Mouse (Mus musculus) liver, embryonic 14.5 days (tissue): Measurements from ENCODE around the gene Adgrb3.
"Not testable (repeated sequence)": the region's sequence is repeated elsewhere in the genome, so short reads cannot be mapped to it uniquely, and the experiment has no call there.

Experiments
- CTCF ChIP-seq: IDR thresholded peaks from 2 replicates; pipeline ENCODE4 v1.5.1; 2016; ENCODE audit warnings: antibody characterized with exemption, low read depth, control low read depth
- EP300 ChIP-seq: IDR thresholded peaks from 2 replicates; pipeline ENCODE4 v1.6.1; 2016; ENCODE audit warnings: antibody characterized with exemption, low read depth

GRCm38 (mm10) chr1:25610776-25611175 is 218.7 kb downstream of the Adgrb3 start:
- not testable (repeated sequence) for TF ChIP-seq CTCF, EP300
